Comparison of ENCODE assay signal across 14 mouse cellular contexts in the genomic region with DNA sequence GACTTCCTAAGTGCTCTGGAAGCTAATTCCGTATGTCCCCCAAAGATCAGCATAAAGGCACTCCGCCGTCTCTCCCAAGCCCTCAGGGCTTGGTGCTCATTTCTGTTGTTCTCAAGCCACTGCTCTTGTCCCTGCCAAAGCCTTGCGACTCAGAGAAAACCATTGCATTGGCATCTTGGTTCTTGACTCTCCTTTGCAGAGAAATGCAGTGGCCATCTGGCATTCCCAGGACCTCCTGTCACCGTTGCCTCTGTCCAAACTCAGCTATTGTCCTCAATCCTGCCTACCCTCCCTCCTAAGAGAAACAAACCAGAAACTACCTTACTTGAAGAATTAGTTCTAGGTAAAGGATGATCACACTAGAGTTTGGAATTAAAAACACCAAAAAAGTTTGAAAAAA. TPM values are rescaled to one million over a fixed set of nuclear protein-coding genes. Genes with fewer than 3 reads are reported as not detected.
"Had no signal": no experiment of that assay in that cellular context is flagged by ENCODE, and none has a peak within 500 bp of the region (broad histone marks: within the 10 kb centered on the region; RNA-seq: fewer than 3 reads in every experiment).

No protein-coding gene starts in this region.

- ATAC-seq: midbrain, embryonic 16.5 days had no signal

- H3K4me2 ChIP-seq: limb, embryonic 12.5 days; midbrain, embryonic 12.5 days had no signal

- H3K4me3 ChIP-seq: limb, embryonic 12.5 days; midbrain, embryonic 12.5 days had no signal

- H3K27ac ChIP-seq: kidney, postnatal 0 days; limb, embryonic 12.5 days; liver, embryonic 14.5 days; stomach, postnatal 0 days had no signal

- H3K27me3 ChIP-seq: limb, embryonic 12.5 days; midbrain, embryonic 12.5 days had no signal

- DNase-seq: kidney, adult 2 months; kidney, postnatal 36 days; layer of hippocampus, adult 9-11 months; layer of hippocampus, postnatal 36 days; lung, adult 18-20 months; thymus, adult 2 months; thymus, postnatal 25 days had no signal

- H3K9me3 ChIP-seq: limb, embryonic 12.5 days; midbrain, embryonic 12.5 days had no signal

- H3K9ac ChIP-seq: limb, embryonic 12.5 days; liver, embryonic 14.5 days; midbrain, embryonic 12.5 days had no signal

RNA-seq across cellular contexts. Expression of a gene that starts 32.6 kb away (rescaled TPM):
- total RNA-seq: neutrophil, adult 5-6 weeks had no signal
